Mouse (Mus musculus) retina, embryonic 14.5 days (tissue): ENCODE measurements at regions not wholly inside any gene's neighbourhood (a gene's known extent, or its start where the extent isn't known, plus 50 kb on each side); places are given as distances from the start of the nearest gene placed in this dataset.
A peak's percentile ranks its signal among the peaks of the same experiment; 100 is the strongest.

Experiments
- DNase-seq: peaks from one replicate; pipeline ENCODE4 v3.0.0-alpha.2; 2015; ENCODE audit warnings: low spot score

GRCm38 (mm10) chr15:36945309-36945708 is 62.3 kb downstream of the Zfp706 start:
- DNase-seq = no peak

- DNase-seq = no peak
Observed at GRCm38 (mm10) chr15:36944556-36945171, 62.9 kb downstream of the Zfp706 start.

GRCm38 (mm10) chr15:36943492-36944112 is 64.0 kb downstream of the Zfp706 start:
- peak; percentile 70 for DNase-seq

- no peak for DNase-seq
Observed at GRCm38 (mm10) chr15:36942261-36942660, 65.3 kb downstream of the Zfp706 start.

- no peak for DNase-seq
Observed at GRCm38 (mm10) chr15:36941741-36942140, 65.8 kb downstream of the Zfp706 start.

GRCm38 (mm10) chr15:36939608-36940007 is 68.0 kb downstream of the Zfp706 start:
- no peak for DNase-seq

- DNase-seq = no peak
Observed at GRCm38 (mm10) chr15:36939153-36939552, 68.4 kb downstream of the Zfp706 start.

- DNase-seq = peak; percentile 83
Observed at GRCm38 (mm10) chr15:36938511-36939150, 68.9 kb downstream of the Zfp706 start.

GRCm38 (mm10) chr15:36937757-36938498 is 69.6 kb downstream of the Zfp706 start:
- DNase-seq = no peak

- DNase-seq = no peak
Observed at GRCm38 (mm10) chr15:36937067-36937657, 70.4 kb downstream of the Zfp706 start.

- no peak for DNase-seq
Observed at GRCm38 (mm10) chr15:36934801-36935200, 72.8 kb downstream of the Zfp706 start.

- no peak for DNase-seq
Observed at GRCm38 (mm10) chr15:36933581-36933991, 74.0 kb downstream of the Zfp706 start.

- no peak for DNase-seq
Observed at GRCm38 (mm10) chr15:36931460-36931859, 76.1 kb downstream of the Zfp706 start.

GRCm38 (mm10) chr15:36930433-36930832 is 77.1 kb downstream of the Zfp706 start:
- DNase-seq = no peak

- DNase-seq = no peak
Observed at GRCm38 (mm10) chr15:36929786-36930185, 77.8 kb downstream of the Zfp706 start.

GRCm38 (mm10) chr15:36929088-36929487 is 78.5 kb downstream of the Zfp706 start:
- no peak for DNase-seq

GRCm38 (mm10) chr15:36928678-36929077 is 78.9 kb downstream of the Zfp706 start:
- DNase-seq = no peak

GRCm38 (mm10) chr15:36927436-36927835 is 80.1 kb downstream of the Zfp706 start:
- DNase-seq = no peak

GRCm38 (mm10) chr15:36924171-36924570 is 83.4 kb downstream of the Zfp706 start:
- no peak for DNase-seq

- DNase-seq = no peak
Observed at GRCm38 (mm10) chr15:36921384-36921783, 86.2 kb downstream of the Zfp706 start.

- no peak for DNase-seq
Observed at GRCm38 (mm10) chr15:36920886-36921285, 86.7 kb downstream of the Zfp706 start.

- no peak for DNase-seq
Observed at GRCm38 (mm10) chr15:36919704-36920103, 87.9 kb downstream of the Zfp706 start.
